Mouse (Mus musculus) urinary bladder, postnatal 4 days (tissue): ENCODE results near the gene Vpreb1.
A peak's percentile ranks its signal among the peaks of the same experiment; 100 is the strongest.

Experiments
- DNase-seq, 2 experiments: peaks; one replicate each; pipeline ENCODE4 v3.0.0; 2021 to 2022; ENCODE audit warnings: low spot score in 2 of 2

Gene Vpreb1

GRCm38 (mm10) chr16:16870617-16871331, at the start of gene Vpreb1, which contains the start of gene Top3b:
Gene Vpreb1, minus strand, starts transcription at chr16:16870843.
Gene Top3b, plus strand, starts transcription at chr16:16870736.
- peak; percentile 86 to 88 for DNase-seq

- DNase-seq, result no peak
Measured at GRCm38 (mm10) chr16:16918441-16919117, 47.9 kb upstream of the Vpreb1 start.

GRCm38 (mm10) chr16:16913440-16913839, 42.8 kb upstream of the Vpreb1 start:
- DNase-seq, result no peak

GRCm38 (mm10) chr16:16911641-16912597, 41.3 kb upstream of the Vpreb1 start:
- peak; percentile 79 to 82 for DNase-seq

GRCm38 (mm10) chr16:16907799-16908198, 37.2 kb upstream of the Vpreb1 start:
- no peak for DNase-seq

GRCm38 (mm10) chr16:16903188-16903587, 32.5 kb upstream of the Vpreb1 start:
- no peak for DNase-seq

GRCm38 (mm10) chr16:16902329-16902728, 31.7 kb upstream of the Vpreb1 start:
- DNase-seq, result no peak

- DNase-seq, result no peak
Measured at GRCm38 (mm10) chr16:16897056-16897584, 26.5 kb upstream of the Vpreb1 start.

GRCm38 (mm10) chr16:16896382-16897055, 25.9 kb upstream of the Vpreb1 start, which contains the start of gene Ppm1f:
Gene Ppm1f, plus strand, starts transcription at chr16:16896469.
- peak; percentile 91 to 94 for DNase-seq

GRCm38 (mm10) chr16:16896015-16896381, 25.4 kb upstream of the Vpreb1 start:
- DNase-seq, result no peak

- no peak for DNase-seq
Measured at GRCm38 (mm10) chr16:16892366-16892765, 21.7 kb upstream of the Vpreb1 start.

GRCm38 (mm10) chr16:16888341-16888740, 17.7 kb upstream of the Vpreb1 start:
- DNase-seq, result no peak

GRCm38 (mm10) chr16:16879025-16879424, 8.4 kb upstream of the Vpreb1 start:
- DNase-seq, result no peak

GRCm38 (mm10) chr16:16870241-16870616, 414 bp downstream of the Vpreb1 start:
- DNase-seq, result no peak

GRCm38 (mm10) chr16:16865696-16866561, 4.7 kb downstream of the Vpreb1 start:
- no peak for DNase-seq

- DNase-seq, result peak in 1 of 2 experiments; percentile 58
Measured at GRCm38 (mm10) chr16:16865217-16865616, 5.4 kb downstream of the Vpreb1 start.

GRCm38 (mm10) chr16:16863978-16864377, 6.7 kb downstream of the Vpreb1 start, which contains the start of gene Igll1:
Gene Igll1, minus strand, starts transcription at chr16:16863985.
- peak; percentile 12 to 35 for DNase-seq

GRCm38 (mm10) chr16:16862288-16862687, 8.4 kb downstream of the Vpreb1 start:
- peak; percentile 4 to 25 for DNase-seq

GRCm38 (mm10) chr16:16856731-16857476, 13.7 kb downstream of the Vpreb1 start:
- DNase-seq, result no peak
